Mouse (Mus musculus): ENCODE data around the gene Pibf1. TPM values are rescaled to one million over a fixed set of nuclear protein-coding genes. Genes with fewer than 3 reads are reported as not detected.

Pibf1 gene
- total RNA-seq, 2 experiments from 2014 or later: 8.8 to 10.6 TPM

- no peak for DNase-seq
Measured at GRCm38 (mm10) chr14:99265791-99266190, 166.6 kb downstream of the Pibf1 start.

- DNase-seq: no peak
Measured at GRCm38 (mm10) chr14:99266749-99267148, 167.5 kb downstream of the Pibf1 start.

- no peak for DNase-seq
Measured at GRCm38 (mm10) chr14:99274056-99274455, 174.8 kb downstream of the Pibf1 start.

- DNase-seq: no peak
Measured at GRCm38 (mm10) chr14:99275827-99276226, 176.6 kb downstream of the Pibf1 start.

- DNase-seq: no peak
Measured at GRCm38 (mm10) chr14:99278312-99278711, 179.1 kb downstream of the Pibf1 start.

- DNase-seq: no peak
Measured at GRCm38 (mm10) chr14:99278763-99279486, 179.7 kb downstream of the Pibf1 start.

GRCm38 (mm10) chr14:99280399-99280798 is 181.2 kb downstream of the Pibf1 start:
- no peak for DNase-seq

GRCm38 (mm10) chr14:99280825-99281433 is 181.7 kb downstream of the Pibf1 start:
- DNase-seq: no peak

GRCm38 (mm10) chr14:99285486-99285885 is 186.3 kb downstream of the Pibf1 start:
- DNase-seq: no peak

- no peak for DNase-seq
Measured at GRCm38 (mm10) chr14:99292176-99292575, 193.0 kb downstream of the Pibf1 start.

- no peak for DNase-seq
Measured at GRCm38 (mm10) chr14:99294424-99294823, 195.2 kb downstream of the Pibf1 start.

GRCm38 (mm10) chr14:99295606-99296341 is 196.6 kb downstream of the Pibf1 start:
- peak in 1 of 2 experiments; percentile 17 for DNase-seq

- DNase-seq: peak; percentile 97
Measured at GRCm38 (mm10) chr14:99298385-99299021, 199.3 kb downstream of the Pibf1 start, which contains the start of gene Klf5. Gene Klf5, plus strand, starts transcription at chr14:99298691.

GRCm38 (mm10) chr14:99299022-99299481 is 199.8 kb downstream of the Pibf1 start:
- DNase-seq: peak; percentile 73 to 77

- no peak for DNase-seq
Measured at GRCm38 (mm10) chr14:99299701-99300191, 200.5 kb downstream of the Pibf1 start.

GRCm38 (mm10) chr14:99301472-99301871 is 202.2 kb downstream of the Pibf1 start:
- DNase-seq: no peak

Other genes starting within 250 kb of the Pibf1 start
- 1 to 10 TPM; 3.9 to 5.6 TPM for gene Rpl36a-ps1, start 105.1 kb upstream of the Pibf1 start, total RNA-seq (2021)
- gene Mzt1, start 53.3 kb upstream of the Pibf1 start, total RNA-seq (2021): 10 to 100 TPM; 28.8 to 37.3 TPM
- gene Bora, start 53.2 kb upstream of the Pibf1 start, total RNA-seq (2021): 1 to 10 TPM; 2.5 to 3.7 TPM
- gene Dis3, start 346 bp downstream of the Pibf1 start, total RNA-seq (2021): 10 to 100 TPM; 20.0 to 23.4 TPM
- gene Klf5, start 199.3 kb downstream of the Pibf1 start, total RNA-seq (2021): 1 to 10 TPM; 8.3 to 9.1 TPM

Measured in adrenal gland, postnatal 36 days (tissue).